Mouse (Mus musculus): ENCODE measurements around the gene Asb10. TPM values are rescaled to one million over a fixed set of nuclear protein-coding genes. Genes with fewer than 3 reads are reported as not detected.
A peak's percentile ranks its signal among the peaks of the same experiment; 100 is the strongest.

The Asb10 gene
- total RNA-seq, 2 experiments from 2014 or later, result 101 to 107 TPM

DNA sequence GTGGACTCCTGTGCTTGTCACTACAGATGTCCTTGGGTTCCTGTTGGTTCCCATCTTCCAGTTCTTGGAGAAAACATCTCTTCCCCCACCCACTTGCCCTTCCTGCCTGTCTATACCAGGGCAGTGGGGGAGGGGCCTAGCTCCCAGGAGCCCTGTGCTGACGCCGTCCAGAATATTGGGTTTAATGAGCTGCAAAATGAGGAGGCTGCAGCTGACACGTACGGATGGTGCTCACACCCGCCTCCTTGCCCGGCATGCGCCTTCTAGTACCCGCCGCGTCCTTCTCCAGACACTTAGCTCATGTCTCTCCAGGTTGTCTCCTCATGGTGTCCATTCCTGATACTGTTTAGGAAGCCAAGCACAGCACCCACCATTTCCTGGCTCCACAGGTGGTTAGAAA, 41.7 kb downstream of the Asb10 start:
- no peak for DNase-seq
- Histone ChIP-seq H3K4me3 (no peak overlapping the region), H3K27ac (no peak overlapping the region)
- TF ChIP-seq CTCF (IDR thresholded peaks at IDR 0.05), result no peak
- intact Hi-C loops (cut with DNase I), result no loop called here

DNA sequence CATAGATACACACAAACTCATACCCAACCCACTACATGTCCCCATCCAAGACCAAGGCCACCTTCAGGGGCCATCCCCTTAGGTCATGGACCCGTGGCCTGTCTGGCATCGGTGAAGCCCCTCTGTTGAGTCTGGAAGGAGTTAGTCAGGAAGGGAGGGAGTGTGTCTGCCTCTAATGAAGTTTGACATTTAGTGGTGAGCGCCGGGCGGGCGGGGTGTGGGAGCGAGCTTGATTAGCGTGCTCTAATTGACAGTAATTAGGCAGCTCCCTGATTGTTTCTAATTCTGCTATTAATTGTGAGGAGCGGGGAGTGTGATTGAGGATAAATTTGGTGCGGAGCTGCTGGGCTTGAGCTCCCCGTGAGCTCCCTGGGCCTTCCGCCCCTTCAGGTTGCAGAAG, 43.3 kb downstream of the Asb10 start:
- intact Hi-C loops (cut with DNase I), result no loop called here
- TF ChIP-seq CTCF (IDR thresholded peaks at IDR 0.05), result no peak
- no peak for DNase-seq
- H3K4me3 ChIP-seq, result no peak overlapping the region
- H3K27ac ChIP-seq, result no peak overlapping the region

DNA sequence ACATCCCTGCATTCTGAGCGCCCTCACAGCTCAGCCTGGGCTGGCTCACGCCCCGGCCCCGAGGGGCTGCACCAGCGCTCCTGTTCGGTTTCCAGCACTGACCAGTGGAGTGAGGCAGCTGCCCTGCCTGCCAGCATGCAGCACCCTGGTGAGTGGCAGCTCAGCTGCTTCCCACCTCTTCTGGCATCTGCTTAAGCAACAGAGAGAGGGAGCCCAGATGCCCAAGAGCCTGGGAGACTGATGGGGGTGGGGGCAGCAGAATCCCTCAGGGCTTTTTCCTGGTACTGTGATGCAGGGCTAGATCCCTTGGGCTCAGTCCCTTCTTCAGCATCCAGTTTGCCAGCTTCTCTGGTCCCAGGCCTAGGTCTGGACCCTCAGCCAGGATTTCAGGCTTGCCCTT, 44.0 kb downstream of the Asb10 start:
- no peak for DNase-seq
- Histone ChIP-seq H3K4me3 (no peak overlapping the region), H3K27ac (no peak overlapping the region)
- TF ChIP-seq CTCF (IDR thresholded peaks at IDR 0.05), result no peak
- intact Hi-C loops (cut with DNase I), result no loop called here

DNA sequence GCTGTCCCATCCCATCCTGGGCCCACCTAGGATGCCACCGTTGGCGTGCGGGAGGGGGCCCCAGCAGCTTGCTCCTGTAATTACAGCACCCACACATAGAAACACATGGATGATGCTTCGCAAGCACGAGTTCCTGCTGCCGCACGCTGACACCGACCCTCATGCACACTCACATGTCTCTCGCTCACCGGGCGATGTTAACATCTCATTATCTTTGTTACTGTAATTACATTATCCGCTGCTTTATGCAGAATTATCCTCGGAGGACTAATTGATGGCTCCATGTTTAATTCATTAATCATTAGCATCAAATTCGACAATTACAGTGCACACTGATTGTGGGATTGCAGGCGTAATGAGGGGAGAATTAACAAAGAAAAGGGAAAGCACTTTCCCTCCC, 45.8 kb downstream of the Asb10 start:
- no peak for DNase-seq
- Histone ChIP-seq H3K27ac (no peak overlapping the region), H3K4me3 (no peak overlapping the region)
- no peak for TF ChIP-seq CTCF (IDR thresholded peaks at IDR 0.05)
- intact Hi-C loops (cut with DNase I), result no loop called here

DNA sequence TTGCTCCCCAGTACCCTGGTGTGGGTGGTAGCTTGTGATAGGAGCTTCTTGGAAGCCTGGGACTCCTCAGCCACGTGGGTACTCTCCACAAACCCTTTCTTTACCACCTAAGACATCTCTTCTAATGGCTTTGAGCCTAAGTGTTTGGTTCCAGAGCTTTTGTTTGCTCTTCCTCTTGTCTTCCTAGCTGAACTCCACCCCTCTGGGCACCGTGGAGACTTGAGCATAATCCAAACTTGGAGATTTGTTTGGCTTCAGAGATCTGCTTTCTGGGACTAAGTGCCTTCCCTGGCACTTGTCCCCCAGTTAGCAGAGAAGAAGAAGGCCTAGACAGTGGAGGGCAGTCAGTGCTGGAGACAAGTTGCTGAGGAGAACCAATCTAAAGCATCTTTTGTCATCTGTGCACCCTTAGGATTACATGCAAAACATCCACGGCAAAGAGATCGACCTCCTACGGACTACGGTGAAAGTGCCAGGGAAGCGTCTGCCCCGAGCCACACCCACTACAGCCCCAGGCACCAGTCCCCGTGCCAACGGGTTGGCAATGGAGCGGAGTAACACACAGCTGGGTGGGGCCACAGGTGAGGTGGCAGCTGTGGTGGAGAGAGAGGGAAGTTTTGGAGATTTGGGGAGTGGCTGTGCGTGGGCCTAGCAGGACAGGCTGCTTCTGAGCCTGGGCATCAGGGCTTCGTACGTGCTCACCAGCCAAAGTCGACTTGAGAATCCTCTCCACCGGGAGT, 48.1 kb downstream of the Asb10 start:
- no peak for DNase-seq
- no peak for TF ChIP-seq CTCF (IDR thresholded peaks at IDR 0.05)
- intact Hi-C loops (cut with DNase I), result no loop called here
- Histone ChIP-seq H3K4me3 (no peak overlapping the region), H3K27ac (no peak overlapping the region)

DNA sequence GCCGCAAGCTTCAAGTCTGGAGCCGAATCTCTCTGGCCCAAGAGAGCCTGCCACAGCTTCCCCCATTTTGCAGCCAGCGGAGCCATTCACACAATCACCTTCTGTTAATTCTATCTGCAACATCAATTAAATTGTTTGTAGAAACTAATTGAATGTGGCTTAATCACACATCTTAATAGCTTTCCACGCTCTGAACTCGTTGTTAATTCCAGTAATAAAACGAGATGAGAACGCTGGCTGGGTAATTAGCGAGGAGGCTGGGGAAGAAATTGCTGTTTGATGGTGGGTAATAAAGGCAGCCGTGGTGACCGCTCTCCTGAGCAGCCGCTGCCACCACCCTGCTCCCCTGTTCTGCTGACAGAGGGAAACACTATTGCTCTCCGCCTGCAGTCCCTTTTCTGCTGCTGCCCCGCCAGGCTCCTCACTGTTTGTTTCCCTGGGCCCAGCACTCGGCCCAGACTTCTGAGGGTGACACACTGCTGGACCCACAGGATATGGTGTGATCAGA, 50.3 kb downstream of the Asb10 start:
- H3K27ac ChIP-seq, result no peak overlapping the region
- H3K4me3 ChIP-seq, result no peak overlapping the region
- DNase-seq, result no peak
- intact Hi-C loops (cut with DNase I), result no loop called here
- TF ChIP-seq CTCF (IDR thresholded peaks at IDR 0.05), result no peak

DNA sequence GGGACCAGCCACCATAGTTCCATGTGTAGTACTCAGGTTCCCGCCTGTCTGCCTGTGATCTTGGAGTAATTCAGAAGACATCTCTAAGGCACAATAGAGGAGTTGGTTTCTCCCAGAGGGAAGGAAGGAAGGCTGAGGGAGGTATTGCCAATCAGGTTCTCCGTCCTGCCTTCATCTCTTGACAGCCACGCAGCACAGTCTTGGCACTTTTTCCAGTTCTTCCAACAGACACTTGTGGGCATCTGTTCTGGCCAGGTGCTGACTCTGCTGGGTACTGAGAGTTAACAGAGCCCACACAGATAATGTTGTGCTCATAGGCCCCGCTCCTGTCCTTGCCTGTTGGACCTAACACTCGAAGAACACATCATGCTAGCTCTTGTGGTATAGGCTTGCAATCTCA, 54.0 kb downstream of the Asb10 start:
- no peak for DNase-seq
- Histone ChIP-seq H3K4me3 (no peak overlapping the region), H3K27ac (peak overlapping the region; percentile 55)
- no peak for TF ChIP-seq CTCF (IDR thresholded peaks at IDR 0.05)
- intact Hi-C loops (cut with DNase I), result no loop called here

DNA sequence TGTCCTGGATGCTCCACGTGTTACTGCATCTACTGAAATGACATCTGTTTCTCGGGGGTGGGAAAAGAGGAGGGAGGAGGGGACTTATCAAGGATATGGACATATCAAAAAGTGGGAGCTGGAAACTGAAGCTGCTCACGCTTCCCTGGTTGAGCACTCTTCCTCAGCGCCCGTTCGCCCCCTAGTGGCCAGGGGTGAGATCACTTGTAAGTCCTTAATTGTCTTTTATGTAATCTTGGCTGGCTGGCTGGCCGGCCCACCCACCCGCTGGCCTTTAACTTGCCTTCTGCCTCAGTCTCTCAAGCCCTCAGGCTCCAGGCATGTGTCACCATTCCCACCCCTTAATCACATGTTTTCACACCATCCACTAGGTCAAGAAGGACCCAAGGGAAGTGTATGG, 54.7 kb downstream of the Asb10 start:
- peak; percentile 92 for TF ChIP-seq CTCF (IDR thresholded peaks at IDR 0.05)
- H3K27ac ChIP-seq, result peak overlapping the region; percentile 55
- intact Hi-C loops (cut with DNase I), result no loop called here
- H3K4me3 ChIP-seq, result no peak overlapping the region
- peak; percentile 92 for DNase-seq

DNA sequence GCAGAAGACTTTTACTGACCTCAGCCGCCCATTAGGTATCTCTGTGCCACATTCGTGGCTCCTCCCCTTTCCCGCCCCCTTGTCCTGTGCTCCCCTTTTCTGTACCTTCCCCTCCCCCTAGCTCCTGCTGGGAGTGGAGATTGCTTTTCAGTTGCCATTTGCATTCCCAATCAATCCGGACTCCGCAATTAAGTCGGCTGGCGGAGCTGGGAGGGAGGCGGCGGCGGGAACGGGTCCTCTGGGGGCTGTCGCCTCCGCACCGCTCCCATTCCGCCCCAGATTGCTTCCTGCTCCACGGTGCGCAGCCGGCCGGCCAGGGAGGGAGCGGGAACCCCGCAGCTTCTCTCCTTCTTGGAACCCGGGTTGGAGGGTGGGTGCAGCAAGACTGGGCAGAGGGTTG, 55.8 kb downstream of the Asb10 start:
- H3K4me3 ChIP-seq, result no peak overlapping the region
- intact Hi-C loops (cut with DNase I), result no loop called here
- H3K27ac ChIP-seq, result no peak overlapping the region
- no peak for DNase-seq
- TF ChIP-seq CTCF (IDR thresholded peaks at IDR 0.05), result no peak

DNA sequence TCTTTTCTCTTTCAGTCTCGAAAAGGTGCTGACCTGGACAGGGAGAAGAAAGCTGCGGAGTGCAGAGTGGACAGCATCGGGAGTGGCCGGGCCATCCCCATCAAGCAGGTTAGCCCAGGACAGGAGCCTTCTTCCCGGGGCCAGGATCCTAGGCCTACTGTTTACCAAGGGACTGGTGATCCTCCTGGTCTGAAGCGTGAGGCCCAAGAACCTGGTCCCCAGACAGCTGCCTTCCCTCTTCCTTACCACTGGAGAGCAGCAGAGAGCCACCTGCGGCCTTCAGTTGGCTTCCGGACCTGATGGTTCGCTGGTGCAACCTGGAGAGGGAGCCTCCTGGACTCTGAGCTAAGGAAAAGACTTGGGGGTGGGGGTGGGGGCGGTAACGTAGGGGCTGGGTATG, 57.5 kb downstream of the Asb10 start:
- peak; percentile 72 for DNase-seq
- no peak overlapping the region for H3K27ac ChIP-seq
- no peak overlapping the region for H3K4me3 ChIP-seq
- TF ChIP-seq CTCF (IDR thresholded peaks at IDR 0.05), result peak; percentile 77
- intact Hi-C loops (cut with DNase I), result no loop called here

Other genes with a start within 250 kb of the Asb10 start
- 1 to 10 TPM; 1.4 to 2.2 TPM for gene Kcnh2, start 189.4 kb downstream of the Asb10 start, total RNA-seq (2021)
- 1 to 10 TPM; 5.0 to 7.1 TPM for gene Nos3, start 176.2 kb downstream of the Asb10 start, total RNA-seq (2021)
- gene Atg9b, start 148.8 kb downstream of the Asb10 start, total RNA-seq (2021), result under 1 TPM in 1 of 2 experiments, not detected in 1; 0.06 TPM
- 10 to 100 TPM; 37.0 to 39.8 TPM for gene Abcb8, start 147.3 kb downstream of the Asb10 start, total RNA-seq (2021)
- under 1 TPM; 0.47 to 0.54 TPM for gene Asic3, start 127.6 kb downstream of the Asb10 start, total RNA-seq (2021)
- gene Cdk5, start 117.4 kb downstream of the Asb10 start, total RNA-seq (2021), result 10 to 100 TPM; 10.6 to 11.8 TPM
- gene Slc4a2, start 117.1 kb downstream of the Asb10 start, total RNA-seq (2021), result 10 to 100 TPM; 14.4 to 16.7 TPM
- 100 to 1,000 TPM; 163 to 214 TPM for gene Fastk, start 95.7 kb downstream of the Asb10 start, total RNA-seq (2021)
- gene Tmub1, start 93.1 kb downstream of the Asb10 start, total RNA-seq (2021), result 10 to 100 TPM; 18.1 to 22.2 TPM
- gene Agap3, start 88.8 kb downstream of the Asb10 start, total RNA-seq (2021), result 10 to 100 TPM; 67.8 to 71.0 TPM
- not detected for gene Gbx1, start 13.8 kb downstream of the Asb10 start, total RNA-seq (2021)
- gene 4931409K22Rik, start 15.8 kb upstream of the Asb10 start, total RNA-seq (2021), result not detected
- 100 to 1,000 TPM; 105 to 117 TPM for gene Abcf2, start 36.5 kb upstream of the Asb10 start, total RNA-seq (2021)
- gene Chpf2, start 45.8 kb upstream of the Asb10 start, total RNA-seq (2021), result 10 to 100 TPM in 1 of 2 experiments, 1 to 10 TPM in 1; 6.4 to 10.1 TPM
- 100 to 1,000 TPM; 172 to 203 TPM for gene Smarcd3, start 83.4 kb upstream of the Asb10 start, total RNA-seq (2021)
- gene Nub1, start 144.6 kb upstream of the Asb10 start, total RNA-seq (2021), result 10 to 100 TPM; 28.3 to 34.3 TPM
- gene Wdr86, start 189.7 kb upstream of the Asb10 start, total RNA-seq (2021), result not detected
- gene Crygn, start 217.0 kb upstream of the Asb10 start, total RNA-seq (2021), result not detected

Measured in gastrocnemius, adult 2 months (tissue).